Mouse (Mus musculus): ENCODE data around the gene Prmt2. TPM values are rescaled to one million over a fixed set of nuclear protein-coding genes. Genes with fewer than 3 reads are reported as not detected.

Prmt2 gene
- polyA plus RNA-seq, 1 experiment from 2014 or later: 42.6 TPM

MicroRNAs encoded within 50 kb of the gene (microRNA counts, 519-probe panel; counts per million panel counts)
- 1,892 counts per million, percentile 37 among the panel's probes with 10 or more counts for microRNA mmu-miR-678

Small RNA genes within 50 kb of the gene (microRNA-seq; reads per million reads assigned to microRNA genes)
- not detected for gene Mir678

Other genes starting within 250 kb of the Prmt2 start
- 16.4 and 16.6 TPM in 2 replicates for gene Zfp280b, start 205.2 kb downstream of the Prmt2 start, polyA plus RNA-seq (2015; fragmentation: Nextera tagmentation; extraction: Ambion mirVana)
- gene Slc5a4b, start 126.9 kb downstream of the Prmt2 start, polyA plus RNA-seq (2015; fragmentation: Nextera tagmentation; extraction: Ambion mirVana): 0.73 and 1.4 TPM in 2 replicates
- gene Slc5a4a, start 90.4 kb downstream of the Prmt2 start, polyA plus RNA-seq (2015; fragmentation: Nextera tagmentation; extraction: Ambion mirVana): 0.21 and 0.28 TPM in 2 replicates
- gene S100b, start 16.0 kb upstream of the Prmt2 start, polyA plus RNA-seq (2015; fragmentation: Nextera tagmentation; extraction: Ambion mirVana): 2.1 and 2.4 TPM in 2 replicates
- gene Dip2a, start 107.4 kb upstream of the Prmt2 start, polyA plus RNA-seq (2015; fragmentation: Nextera tagmentation; extraction: Ambion mirVana): 6.3 and 7.8 TPM in 2 replicates
- gene AC141477.1, start 202.6 kb upstream of the Prmt2 start, polyA plus RNA-seq (2015; fragmentation: Nextera tagmentation; extraction: Ambion mirVana): not detected in 2 replicates
- gene Pcnt, start 204.9 kb upstream of the Prmt2 start, polyA plus RNA-seq (2015; fragmentation: Nextera tagmentation; extraction: Ambion mirVana): 10.1 and 10.7 TPM in 2 replicates
- not detected in 2 replicates for gene 2610028H24Rik, start 211.2 kb upstream of the Prmt2 start, polyA plus RNA-seq (2015; fragmentation: Nextera tagmentation; extraction: Ambion mirVana)
- 34.1 and 34.4 TPM in 2 replicates for gene Mcm3ap, start 231.1 kb upstream of the Prmt2 start, polyA plus RNA-seq (2015; fragmentation: Nextera tagmentation; extraction: Ambion mirVana)
- 5.5 TPM in 2 replicates for gene Ybey, start 231.2 kb upstream of the Prmt2 start, polyA plus RNA-seq (2015; fragmentation: Nextera tagmentation; extraction: Ambion mirVana)

All from intestine, embryonic 16.5 days (tissue).